Mouse (Mus musculus): ENCODE results near the gene Erc2.

The Erc2 gene

GRCm38 (mm10) chr14:27775367-27775766, 153.1 kb downstream of the Erc2 start:
- in situ Hi-C loops (cut with MboI, MseI) = no loop called here

- in situ Hi-C loops (cut with MboI, MseI) = no loop called here
Measured at GRCm38 (mm10) chr14:27778503-27778902, 156.3 kb downstream of the Erc2 start.

GRCm38 (mm10) chr14:27778982-27779701, 156.9 kb downstream of the Erc2 start:
- in situ Hi-C loops (cut with MboI, MseI) = no loop called here

- in situ Hi-C loops (cut with MboI, MseI) = no loop called here
Measured at GRCm38 (mm10) chr14:27781221-27781620, 159.0 kb downstream of the Erc2 start.

- in situ Hi-C loops (cut with MboI, MseI) = no loop called here
Measured at GRCm38 (mm10) chr14:27784826-27785225, 162.6 kb downstream of the Erc2 start.

GRCm38 (mm10) chr14:27785562-27785961, 163.3 kb downstream of the Erc2 start:
- in situ Hi-C loops (cut with MboI, MseI) = no loop called here

- in situ Hi-C loops (cut with MboI, MseI) = no loop called here
Measured at GRCm38 (mm10) chr14:27789066-27789898, 167.1 kb downstream of the Erc2 start.

GRCm38 (mm10) chr14:27798184-27798934, 176.1 kb downstream of the Erc2 start:
- in situ Hi-C loops (cut with MboI, MseI) = no loop called here

GRCm38 (mm10) chr14:27800766-27801165, 178.5 kb downstream of the Erc2 start:
- in situ Hi-C loops (cut with MboI, MseI) = loop anchor here in 1 of 2 experiments (25.0 kb wide), 1 partner anchor 1312 kb away; no protein-coding TSS in a partner anchor

- in situ Hi-C loops (cut with MboI, MseI) = loop anchor here in 1 of 2 experiments (25.0 kb wide), 1 partner anchor 1308 kb away; no protein-coding TSS in a partner anchor
Measured at GRCm38 (mm10) chr14:27803961-27804360, 181.7 kb downstream of the Erc2 start.

GRCm38 (mm10) chr14:27805064-27805463, 182.8 kb downstream of the Erc2 start:
- in situ Hi-C loops (cut with MboI, MseI) = loop anchor here (5.0 to 25.0 kb wide), 2 partner anchors 1302 to 1307 kb away; no protein-coding TSS in a partner anchor

- in situ Hi-C loops (cut with MboI, MseI) = loop anchor here (5.0 to 25.0 kb wide), 2 partner anchors 1299 to 1304 kb away; no protein-coding TSS in a partner anchor
Measured at GRCm38 (mm10) chr14:27808080-27808479, 185.9 kb downstream of the Erc2 start.

- in situ Hi-C loops (cut with MboI, MseI) = loop anchor here (5.0 to 25.0 kb wide), 2 partner anchors 1299 to 1304 kb away; no protein-coding TSS in a partner anchor
Measured at GRCm38 (mm10) chr14:27808523-27809114, 186.4 kb downstream of the Erc2 start.

- in situ Hi-C loops (cut with MboI, MseI) = loop anchor here (10.0 to 25.0 kb wide), 2 partner anchors 694 to 1302 kb away; partner anchors contain the start of gene Wnt5a (in 1 of the 2)
Measured at GRCm38 (mm10) chr14:27810790-27811189, 188.6 kb downstream of the Erc2 start.

- in situ Hi-C loops (cut with MboI, MseI) = loop anchor here (10.0 to 25.0 kb wide), 2 partner anchors 693 to 1301 kb away; partner anchors contain the start of gene Wnt5a (in 1 of the 2)
Measured at GRCm38 (mm10) chr14:27811649-27812048, 189.4 kb downstream of the Erc2 start.

GRCm38 (mm10) chr14:27815739-27816138, 193.5 kb downstream of the Erc2 start:
- in situ Hi-C loops (cut with MboI, MseI) = loop anchor here (10.0 to 25.0 kb wide), 2 partner anchors 689 to 1297 kb away; partner anchors contain the start of gene Wnt5a (in 1 of the 2)

- in situ Hi-C loops (cut with MboI, MseI) = loop anchor here (10.0 to 25.0 kb wide), 2 partner anchors 686 to 1293 kb away; partner anchors contain the start of gene Wnt5a (in 1 of the 2)
Measured at GRCm38 (mm10) chr14:27818986-27819385, 196.8 kb downstream of the Erc2 start.

- in situ Hi-C loops (cut with MboI, MseI) = loop anchor here in 1 of 2 experiments (25.0 kb wide), 1 partner anchor 1290 kb away; no protein-coding TSS in a partner anchor
Measured at GRCm38 (mm10) chr14:27821801-27822200, 199.6 kb downstream of the Erc2 start.

GRCm38 (mm10) chr14:27822566-27822965, 200.3 kb downstream of the Erc2 start:
- in situ Hi-C loops (cut with MboI, MseI) = loop anchor here in 1 of 2 experiments (25.0 kb wide), 1 partner anchor 1290 kb away; no protein-coding TSS in a partner anchor

GRCm38 (mm10) chr14:27823048-27823447, 200.8 kb downstream of the Erc2 start:
- in situ Hi-C loops (cut with MboI, MseI) = loop anchor here in 1 of 2 experiments (25.0 kb wide), 1 partner anchor 1289 kb away; no protein-coding TSS in a partner anchor
